Mouse (Mus musculus): Measurements from ENCODE around the gene Ubap1.

The Ubap1 gene

DNA sequence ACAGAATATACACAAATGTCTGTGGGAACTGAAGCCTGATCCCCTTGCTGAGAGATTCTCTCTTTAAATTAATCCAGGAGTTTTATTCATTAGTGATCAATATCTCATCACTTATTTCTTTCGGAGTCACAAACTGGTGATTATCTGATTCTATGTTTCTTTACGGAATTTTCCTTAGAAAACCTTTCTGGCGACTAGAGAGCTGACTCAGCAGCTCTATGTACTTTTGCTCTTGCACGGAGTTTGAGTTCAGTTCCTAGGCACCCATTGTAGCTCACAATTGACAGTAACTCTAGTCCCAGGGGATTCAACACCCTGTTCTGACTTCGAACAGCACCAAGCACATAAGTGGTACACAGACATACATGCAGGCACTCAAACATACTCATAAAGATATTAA is 90.1 kb downstream of the Ubap1 start:
- in situ Hi-C loops (cut with MseI, MboI) = no loop called here
